Mouse (Mus musculus) heart, postnatal 10 days (tissue): ENCODE measurements around the gene Ulk4. TPM values are rescaled to one million over a fixed set of nuclear protein-coding genes. Genes with fewer than 3 reads are reported as not detected.

Source experiments
- DNase-seq, 2 experiments: peaks; one replicate each; pipeline ENCODE4 v3.0.0; 2021
- intact Hi-C: fragments of 180-260 bp; cut with DNase I; formaldehyde crosslinking; loops from one replicate; pipeline ENCODE4 v1.15.1; 2025
- total RNA-seq, 2 experiments: library from RNA; stranded (reverse); gene quantifications; 2 replicates each; pipeline ENCODE4 v1.2.3; 2021

Ulk4 gene
- total RNA-seq, 2 experiments from 2014 or later: 0.74 to 1.4 TPM

- peak; percentile 64 to 66 for DNase-seq
- intact Hi-C loops: no loop called here
These were observed 24.3 kb upstream of the Ulk4 start for GRCm38 (mm10) chr9:121301041-121301920.

GRCm38 (mm10) chr9:121299976-121300570 is 23.1 kb upstream of the Ulk4 start:
- no peak for DNase-seq

GRCm38 (mm10) chr9:121299223-121299755 is 22.3 kb upstream of the Ulk4 start:
- intact Hi-C loops: loop anchor here (2.0 to 5.0 kb wide), 2 partner anchors 54 to 73 kb away; no protein-coding TSS in a partner anchor
- DNase-seq: peak in 1 of 2 experiments; percentile 50

More at GRCm38 (mm10) chr9:121299976-121300570, 23.1 kb upstream of the Ulk4 start:
- intact Hi-C loops: loop anchor here (1.0 to 5.0 kb wide), 3 partner anchors 12 to 72 kb away; no protein-coding TSS in a partner anchor

- intact Hi-C loops: loop anchor here (2.0 to 5.0 kb wide), 2 partner anchors 54 to 74 kb away; no protein-coding TSS in a partner anchor
- DNase-seq: peak; percentile 74 to 76
These were observed 21.6 kb upstream of the Ulk4 start for GRCm38 (mm10) chr9:121298411-121299091.

GRCm38 (mm10) chr9:121298065-121298398 is 21.0 kb upstream of the Ulk4 start:
- peak; percentile 56 to 68 for DNase-seq
- intact Hi-C loops: loop anchor here (2.0 to 5.0 kb wide), 2 partner anchors 55 to 74 kb away; no protein-coding TSS in a partner anchor

- intact Hi-C loops: loop anchor here (2.0 to 5.0 kb wide), 2 partner anchors 55 to 75 kb away; no protein-coding TSS in a partner anchor
- peak; percentile 70 to 84 for DNase-seq
These were observed 20.4 kb upstream of the Ulk4 start, which contains the start of gene Trak1 for GRCm38 (mm10) chr9:121297171-121298064. TSS of gene Trak1 (plus strand) at chr9:121297502.

GRCm38 (mm10) chr9:121295221-121295620 is 18.2 kb upstream of the Ulk4 start:
- intact Hi-C loops: loop anchor here (5.0 kb wide), 1 partner anchor 77 kb away; no protein-coding TSS in a partner anchor
- no peak for DNase-seq

GRCm38 (mm10) chr9:121293187-121293586 is 16.2 kb upstream of the Ulk4 start:
- DNase-seq: no peak
- intact Hi-C loops: no loop called here

- DNase-seq: no peak
- intact Hi-C loops: no loop called here
These were observed 14.3 kb upstream of the Ulk4 start for GRCm38 (mm10) chr9:121291275-121291674.

- DNase-seq: no peak
- intact Hi-C loops: no loop called here
These were observed 9.4 kb upstream of the Ulk4 start for GRCm38 (mm10) chr9:121286325-121286901.

GRCm38 (mm10) chr9:121285341-121286324 is 8.6 kb upstream of the Ulk4 start:
- DNase-seq: peak; percentile 83 to 85
- intact Hi-C loops: no loop called here

GRCm38 (mm10) chr9:121284422-121284821 is 7.4 kb upstream of the Ulk4 start:
- intact Hi-C loops: no loop called here
- peak in 1 of 2 experiments; percentile 57 for DNase-seq

GRCm38 (mm10) chr9:121283620-121284185 is 6.7 kb upstream of the Ulk4 start:
- intact Hi-C loops: no loop called here
- peak; percentile 29 to 38 for DNase-seq

- DNase-seq: no peak
- intact Hi-C loops: loop anchor here (1.0 kb wide), 1 partner anchor 92 kb away; no protein-coding TSS in a partner anchor
These were observed 4.9 kb upstream of the Ulk4 start for GRCm38 (mm10) chr9:121281891-121282290.

GRCm38 (mm10) chr9:121279216-121279615 is 2.2 kb upstream of the Ulk4 start:
- intact Hi-C loops: loop anchor here (5.0 kb wide), 1 partner anchor 173 kb away; no protein-coding TSS in a partner anchor
- no peak for DNase-seq

GRCm38 (mm10) chr9:121276745-121277117 is 266 bp downstream of the Ulk4 start:
- no peak for DNase-seq
- intact Hi-C loops: loop anchor here (5.0 kb wide), 1 partner anchor 176 kb away; no protein-coding TSS in a partner anchor

- DNase-seq: no peak
- intact Hi-C loops: no loop called here
These were observed 5.4 kb downstream of the Ulk4 start for GRCm38 (mm10) chr9:121271561-121271960.
